Mouse (Mus musculus): ENCODE results near the gene Bnip2.
"Not testable (repeated sequence)": the region's sequence is repeated elsewhere in the genome, so short reads cannot be mapped to it uniquely, and the experiment has no call there.

Gene Bnip2

DNA sequence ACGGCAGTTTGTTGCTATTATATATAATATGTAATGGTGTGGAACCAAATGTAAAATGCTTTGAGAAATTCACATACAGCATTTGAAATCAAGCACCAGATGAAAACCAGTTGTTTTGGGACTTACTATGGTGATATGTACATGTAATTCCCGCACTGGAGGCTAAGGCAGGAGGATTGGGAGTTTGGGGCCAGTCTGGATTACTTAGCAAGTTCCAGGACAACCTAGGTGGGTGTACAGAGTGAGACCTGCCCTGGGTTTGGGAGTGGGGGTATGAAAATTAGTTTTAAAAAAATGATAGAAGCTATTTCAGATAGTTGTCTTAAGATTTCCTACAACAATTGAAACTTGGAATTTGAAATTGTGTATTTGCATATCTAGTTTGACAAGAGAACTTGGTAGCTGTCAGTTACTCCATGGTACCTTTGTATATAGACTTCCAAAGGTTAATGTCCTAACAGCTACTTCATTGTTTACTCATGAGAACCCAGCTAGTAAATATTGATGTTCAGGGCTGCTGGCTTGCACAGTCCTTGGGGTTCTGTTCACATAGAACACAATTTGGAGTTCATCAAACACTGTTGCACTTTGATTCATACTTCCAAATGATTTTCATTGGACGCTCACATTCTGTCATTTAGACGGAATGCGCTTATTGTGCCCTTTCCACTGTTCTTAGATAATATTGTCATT is 21.7 kb downstream of the Bnip2 start:
- DNase-seq (ENCODE audit: low read depth, low spot score) = no peak

DNA sequence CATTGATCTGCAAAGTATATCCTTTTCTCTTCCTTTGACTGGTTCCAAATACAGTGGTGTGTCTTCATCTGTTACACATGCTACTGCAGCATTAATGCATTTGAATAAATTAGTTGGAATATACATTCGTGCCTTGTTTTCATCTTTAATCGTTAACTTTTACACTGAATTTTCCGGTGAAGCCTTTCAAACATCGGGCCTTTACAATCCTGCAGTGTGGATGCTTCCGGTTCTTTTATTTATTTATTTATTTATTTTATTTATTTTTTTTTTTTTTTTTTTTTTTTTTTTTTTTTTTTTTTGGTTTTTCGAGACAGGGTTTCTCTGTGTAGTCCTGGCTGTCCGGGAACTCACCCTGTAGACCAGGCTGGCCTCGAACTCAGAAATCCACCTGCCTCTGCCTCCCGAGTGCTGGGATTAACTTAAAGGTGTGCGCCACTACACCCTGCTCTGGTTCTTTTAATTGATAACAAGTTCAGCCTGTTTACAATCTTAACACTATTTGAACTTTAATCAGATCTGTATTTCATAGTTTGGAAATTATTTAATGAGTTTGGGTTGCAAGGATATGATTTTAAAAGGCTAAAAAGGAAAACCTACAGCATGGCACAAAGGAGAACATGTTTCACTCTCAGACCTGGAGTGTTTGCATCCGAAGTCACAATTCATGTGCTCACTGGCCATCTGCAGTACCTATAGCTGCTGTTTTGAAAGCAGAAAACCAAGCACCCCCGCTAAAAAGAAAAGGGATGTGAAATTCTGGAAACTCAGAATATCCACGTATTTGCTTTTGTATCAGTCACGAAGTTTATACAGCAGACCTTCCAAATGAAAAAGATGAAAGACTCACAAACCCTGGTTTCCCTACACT is 22.5 kb downstream of the Bnip2 start:
- DNase-seq (ENCODE audit: low read depth, low spot score) = no peak

DNA sequence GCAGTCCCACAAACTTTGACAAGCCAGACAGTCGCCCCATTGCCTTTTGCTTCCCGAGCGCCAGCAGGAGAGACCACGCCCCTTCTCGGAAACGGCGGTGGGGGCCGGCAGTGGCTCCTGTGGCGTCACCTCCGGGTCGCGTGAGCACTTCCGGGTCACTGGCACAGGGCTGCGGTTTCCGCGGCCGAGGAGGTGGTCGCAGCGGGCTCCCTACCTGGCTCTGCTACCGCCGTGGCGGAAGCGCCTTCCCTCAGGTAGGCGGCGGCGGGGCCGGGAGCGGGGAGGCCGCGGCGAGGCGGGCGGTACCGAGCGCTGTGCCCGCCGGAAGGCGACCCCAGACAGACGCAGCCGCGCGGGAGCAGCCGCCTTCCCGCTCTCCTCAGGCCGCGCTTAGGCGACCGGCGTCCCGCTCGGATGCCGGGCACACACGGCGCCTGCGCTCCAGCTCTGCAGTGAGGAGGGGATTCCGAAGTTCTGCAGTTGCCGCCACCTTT is 23.2 kb downstream of the Bnip2 start, which contains the start of gene Gtf2a2:
Gtf2a2 (plus strand) TSS at position 143 of the 494 bp plus-strand sequence.
- peak; percentile 92 for DNase-seq (ENCODE audit: low read depth, low spot score)

DNA sequence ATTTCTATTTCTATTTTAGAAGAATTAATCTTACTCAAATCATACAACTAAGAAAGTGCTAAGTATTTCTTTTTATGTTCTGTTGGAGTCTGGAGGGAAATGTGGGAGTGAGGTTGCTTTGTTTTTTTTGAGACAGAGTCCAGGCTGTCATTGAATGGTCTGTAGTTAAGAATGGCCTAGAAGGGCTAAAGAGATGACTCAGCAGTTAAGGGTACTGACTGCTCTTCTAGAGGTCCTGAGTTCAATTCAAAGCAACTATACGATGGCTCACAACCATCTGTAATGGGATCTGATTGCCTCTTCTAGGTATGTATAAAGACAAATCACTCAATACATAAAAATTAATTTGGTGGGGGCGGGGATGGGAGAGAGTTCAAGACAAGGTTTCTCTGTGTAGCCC is 26.4 kb downstream of the Bnip2 start:
- no peak for DNase-seq (ENCODE audit: low read depth, low spot score)

DNA sequence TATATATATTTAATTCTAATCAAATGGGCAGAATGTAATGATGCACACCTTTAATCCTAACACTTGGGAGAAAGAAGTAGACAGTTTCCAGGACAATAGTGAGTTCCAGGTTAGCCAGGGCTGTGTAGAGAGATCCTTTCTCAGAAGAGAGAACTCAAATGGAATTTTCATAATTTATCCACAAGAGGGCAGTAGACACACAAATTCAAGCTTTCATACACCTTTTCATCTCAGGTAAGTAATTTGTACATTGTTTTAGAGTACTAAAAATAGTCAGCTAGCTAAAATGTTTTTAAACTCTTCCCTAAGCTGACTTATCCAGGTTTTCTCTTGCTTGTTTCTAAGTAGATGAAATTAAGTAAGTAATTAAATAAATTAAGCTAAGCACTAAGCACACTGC is 29.6 kb downstream of the Bnip2 start:
- DNase-seq (ENCODE audit: low read depth, low spot score) = peak; percentile 25

DNA sequence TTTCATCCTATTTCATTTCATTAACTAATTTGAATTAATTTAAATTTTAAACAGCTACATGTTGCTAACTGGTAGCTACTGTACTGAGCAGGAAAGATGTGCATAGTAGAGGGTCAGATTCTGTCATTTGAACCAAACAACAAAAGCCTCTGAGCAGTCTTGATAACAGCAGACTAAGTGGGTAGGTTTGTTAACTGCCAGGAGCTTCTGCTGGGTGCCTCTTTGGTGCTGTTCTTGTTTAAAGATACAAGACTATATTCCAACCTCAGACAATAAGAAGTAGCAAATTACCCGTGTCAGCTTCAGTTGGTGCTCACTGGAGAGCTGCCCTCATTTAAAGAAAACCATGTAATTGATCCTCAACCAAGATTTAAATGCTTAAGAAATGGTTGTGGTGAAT is 32.3 kb downstream of the Bnip2 start:
- DNase-seq (ENCODE audit: low read depth, low spot score) = no peak

DNA sequence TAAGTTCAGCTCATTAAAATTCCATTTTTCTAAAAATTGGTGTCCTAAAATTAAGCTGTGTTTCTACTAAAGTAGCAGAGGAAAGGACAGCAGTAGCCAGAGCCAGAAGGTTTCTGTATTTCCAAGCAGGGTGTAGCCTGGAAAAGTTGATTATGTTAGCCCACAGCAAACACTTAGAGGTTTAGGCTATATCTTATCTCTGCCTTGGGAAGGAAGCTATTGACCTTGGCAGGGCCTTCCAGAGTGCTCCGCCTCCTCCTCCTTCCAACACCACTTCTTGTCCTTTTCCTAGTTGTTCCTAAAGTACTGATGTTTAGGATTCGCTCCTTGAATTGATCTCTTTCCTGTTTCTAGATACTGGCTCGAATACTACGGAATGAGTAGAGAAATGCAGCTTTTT is 32.8 kb downstream of the Bnip2 start:
- DNase-seq (ENCODE audit: low read depth, low spot score) = no peak

DNA sequence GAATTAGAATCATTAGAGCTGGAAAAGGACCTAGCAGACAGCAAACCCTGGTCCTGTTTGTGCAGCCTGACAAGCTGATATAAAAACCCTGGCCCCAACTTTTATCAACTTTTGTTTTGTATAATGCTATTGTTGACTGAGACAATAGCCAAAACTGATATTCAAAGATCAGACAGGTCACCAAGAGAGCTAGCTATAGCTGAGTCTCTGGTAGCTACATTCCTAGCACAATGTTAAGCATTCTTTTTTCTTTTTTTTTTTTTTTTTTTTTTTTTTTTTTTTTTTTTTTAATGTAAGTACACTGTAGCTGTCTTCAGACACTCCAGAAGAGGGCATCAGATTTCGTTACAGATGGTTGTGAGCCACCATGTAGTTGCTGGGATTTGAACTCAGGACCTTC is 34.3 kb downstream of the Bnip2 start:
- not testable (repeated sequence) for DNase-seq (ENCODE audit: low read depth, low spot score)

DNA sequence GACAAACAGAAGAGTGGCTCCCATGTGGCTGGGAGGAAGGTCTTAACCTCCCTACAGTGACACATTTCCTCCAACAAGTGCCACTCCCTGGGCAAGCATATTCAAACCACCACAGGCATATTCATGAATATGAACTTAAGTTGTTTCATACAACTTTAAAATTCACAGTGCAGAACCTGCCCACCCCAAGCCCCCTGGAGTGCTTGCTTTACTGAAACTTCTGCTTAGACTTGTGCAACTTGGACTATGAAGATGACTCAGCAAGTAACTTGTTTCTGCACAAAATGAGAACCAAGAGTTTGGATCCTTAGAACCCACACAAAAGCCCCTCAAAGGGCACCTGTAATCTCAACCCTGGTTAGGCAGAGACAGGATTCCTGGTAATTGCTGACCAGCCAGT is 35.4 kb downstream of the Bnip2 start:
- no peak for DNase-seq (ENCODE audit: low read depth, low spot score)

DNA sequence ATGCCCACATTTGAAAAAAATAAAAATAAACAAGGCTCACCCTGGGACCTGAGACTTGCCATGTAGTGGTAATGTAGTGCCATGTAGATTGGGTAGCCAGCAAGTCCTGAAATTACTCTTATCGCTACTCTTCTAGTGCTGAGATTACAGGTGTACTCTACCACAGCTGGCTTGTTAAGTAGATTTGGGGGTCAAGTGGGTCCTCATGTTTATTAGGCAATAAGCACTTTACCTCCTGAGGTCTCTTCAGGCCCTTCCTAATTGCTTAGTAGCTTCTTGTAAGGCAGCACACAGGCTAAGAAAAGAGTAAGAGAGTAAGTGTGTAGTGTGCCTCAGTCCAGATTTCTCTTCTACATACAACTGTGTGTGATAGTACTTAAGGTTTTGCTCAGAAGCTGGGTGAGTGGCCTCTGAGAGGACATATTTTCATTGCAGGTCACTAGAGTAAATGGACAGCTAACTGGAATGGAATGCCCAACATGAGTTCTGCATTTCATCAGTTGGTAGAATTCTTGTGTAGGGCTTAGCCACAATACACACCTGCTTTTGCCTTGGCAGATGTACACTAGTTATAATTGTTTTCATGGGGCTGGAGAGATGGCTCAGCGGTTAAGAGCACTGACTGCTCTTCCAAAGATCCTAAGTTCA is 36.2 kb downstream of the Bnip2 start:
- no peak for DNase-seq (ENCODE audit: low read depth, low spot score)

DNA sequence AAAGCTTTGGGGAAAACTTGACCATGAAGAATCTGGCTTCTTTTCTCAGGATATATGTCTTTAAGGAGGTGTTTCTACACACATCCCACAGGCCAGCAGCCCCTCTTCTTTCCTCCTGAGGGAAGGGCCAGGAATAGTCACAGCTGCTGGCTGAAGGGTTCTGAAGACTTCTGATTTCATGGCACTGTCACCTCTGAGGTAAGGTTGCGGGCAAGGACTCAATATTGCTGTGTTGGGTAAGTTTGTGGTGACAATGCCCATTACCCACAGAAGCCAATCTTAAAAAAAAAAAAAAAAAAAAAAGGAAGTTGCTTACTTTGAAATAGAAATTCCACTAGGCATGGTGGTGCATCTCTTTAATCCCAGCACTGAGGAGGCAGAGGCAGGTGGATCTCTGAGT is 42.9 kb downstream of the Bnip2 start:
- no peak for DNase-seq (ENCODE audit: low read depth, low spot score)

DNA sequence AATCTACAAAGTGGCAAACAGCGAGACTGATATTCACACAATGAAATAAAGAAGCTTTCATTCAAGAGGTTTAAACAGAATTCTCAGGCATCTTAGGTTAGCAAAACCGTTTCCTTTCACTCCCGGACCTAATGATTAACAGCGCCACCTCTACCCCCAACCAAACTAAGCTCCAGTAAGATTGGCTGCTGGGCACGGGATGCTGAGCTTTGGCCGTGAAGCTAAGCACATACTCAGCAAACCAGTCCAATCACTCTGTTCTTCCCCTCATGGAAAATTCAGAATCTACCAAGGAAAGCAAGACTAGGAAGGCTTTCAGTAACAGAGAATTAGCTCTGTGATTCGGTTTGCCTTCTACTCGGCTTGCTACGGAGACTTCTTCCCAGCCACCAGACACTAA is 43.8 kb downstream of the Bnip2 start:
- no peak for DNase-seq (ENCODE audit: low read depth, low spot score)

DNA sequence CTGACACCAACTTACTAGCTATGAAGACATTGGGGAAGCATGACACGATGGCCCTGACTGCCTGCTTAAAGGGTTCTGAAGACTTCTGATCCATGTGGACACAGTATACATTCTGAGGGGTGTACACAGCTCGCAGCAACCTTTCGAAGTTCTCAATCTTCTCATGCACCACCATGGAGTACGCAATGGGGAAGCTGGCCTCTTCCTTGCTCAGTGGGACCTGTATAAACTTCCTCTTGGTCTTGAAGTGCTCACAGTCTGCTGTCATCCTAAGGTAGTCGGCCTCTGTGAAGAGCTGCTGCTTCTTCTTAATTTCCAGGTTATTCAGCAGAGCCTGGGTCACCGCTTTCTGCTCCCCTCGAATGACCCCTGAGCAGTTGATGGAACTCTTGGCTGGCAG is 45.4 kb downstream of the Bnip2 start:
- no peak for DNase-seq (ENCODE audit: low read depth, low spot score)

DNA sequence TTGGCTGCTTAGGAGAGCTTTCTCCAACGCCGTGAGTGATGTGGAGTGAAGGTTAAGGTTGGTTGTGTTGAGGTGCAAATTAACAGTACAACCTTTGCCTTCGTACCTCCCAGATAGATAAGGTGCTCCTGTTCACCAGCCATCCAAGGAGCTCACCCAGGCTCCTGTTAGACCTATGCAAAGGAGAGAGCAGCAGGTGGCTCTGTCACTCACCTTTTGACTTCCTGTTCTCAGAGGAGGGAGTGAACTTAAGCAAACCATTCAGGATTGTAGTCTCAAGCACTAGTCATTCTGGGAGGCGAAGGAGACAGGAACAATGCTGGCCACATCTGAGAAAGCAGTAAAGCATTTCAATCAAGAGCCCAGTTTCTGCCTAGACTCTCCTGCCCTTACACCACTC is 47.4 kb downstream of the Bnip2 start:
- no peak for DNase-seq (ENCODE audit: low read depth, low spot score)

DNA sequence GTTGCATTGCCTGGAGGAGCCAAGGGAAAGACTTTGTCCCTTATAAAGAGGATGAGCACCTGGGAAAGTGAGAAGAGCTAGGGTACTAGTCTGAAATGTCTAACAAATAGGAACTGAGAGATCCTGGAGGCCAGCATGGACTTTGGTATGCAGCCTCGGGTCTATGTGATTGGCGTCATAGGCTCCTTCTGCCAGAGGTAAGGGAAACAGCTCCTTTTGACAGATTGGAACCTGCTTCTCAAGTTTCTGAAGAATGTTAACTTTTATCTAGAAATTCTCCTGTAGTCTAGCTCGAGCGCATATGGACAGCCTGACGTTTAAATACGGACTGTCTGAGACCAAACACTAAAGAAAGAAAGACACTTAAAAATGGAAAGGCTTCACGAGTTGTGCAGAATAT is 48.7 kb downstream of the Bnip2 start, which contains the start of gene Gcnt3:
Gcnt3 (minus strand) TSS at position 101 of the 400 bp plus-strand sequence.
- DNase-seq (ENCODE audit: low read depth, low spot score) = no peak

DNA sequence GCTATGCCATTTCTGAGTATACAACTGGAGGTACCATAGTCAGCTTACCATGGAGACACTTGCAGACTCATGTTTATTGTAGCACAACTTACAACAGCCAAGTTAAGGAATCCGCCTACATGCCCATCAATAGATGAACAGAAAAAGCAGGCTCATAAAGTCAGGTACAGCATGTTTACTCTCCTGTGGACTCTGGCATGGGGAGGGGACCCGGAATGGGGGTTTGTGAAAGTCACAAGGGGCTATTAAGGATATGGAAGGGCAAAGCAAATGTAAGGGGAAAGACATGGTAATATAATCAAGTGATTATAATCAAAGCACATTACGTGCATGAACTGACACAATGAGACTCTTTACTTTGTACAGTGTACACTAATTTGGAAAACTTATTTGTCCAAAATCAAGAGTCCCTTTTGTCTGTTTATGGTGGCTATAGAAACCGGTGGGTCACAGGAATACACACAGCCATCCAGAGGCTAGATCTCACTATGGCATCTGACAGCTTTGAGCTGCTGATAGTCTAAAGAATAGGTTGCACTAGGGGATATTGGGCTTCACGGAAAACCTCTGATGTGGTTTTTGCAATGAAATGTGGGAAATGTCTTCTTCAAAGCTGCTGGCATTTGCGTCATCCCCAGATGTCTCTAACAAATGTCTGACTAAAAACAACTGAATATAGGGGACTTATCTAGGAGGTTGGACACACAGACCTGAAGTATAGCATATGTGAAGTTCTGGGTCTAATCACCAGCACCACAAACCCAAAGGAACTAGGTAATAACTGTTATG is 50.5 kb downstream of the Bnip2 start:
- DNase-seq (ENCODE audit: low read depth, low spot score) = no peak

DNA sequence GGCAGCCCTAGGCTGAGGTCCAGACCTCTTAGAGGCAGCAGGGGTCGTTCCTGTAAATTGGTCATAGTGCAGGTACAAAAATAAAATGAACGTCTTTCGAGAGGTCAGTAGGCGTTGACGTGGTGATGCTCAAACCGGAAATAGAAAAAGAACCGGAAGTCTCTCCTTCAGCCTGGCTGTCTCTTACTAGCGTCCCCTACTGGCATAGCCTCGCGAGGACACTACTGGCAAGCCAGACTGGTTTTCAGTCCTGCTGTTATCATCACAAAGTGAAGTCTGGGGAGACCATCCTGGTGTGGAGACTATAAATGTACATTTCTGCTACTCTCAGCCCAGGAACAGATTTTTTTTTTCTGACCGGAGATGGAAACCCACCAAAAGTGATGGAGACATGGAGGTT is 51.3 kb downstream of the Bnip2 start:
- DNase-seq (ENCODE audit: low read depth, low spot score) = no peak

DNA sequence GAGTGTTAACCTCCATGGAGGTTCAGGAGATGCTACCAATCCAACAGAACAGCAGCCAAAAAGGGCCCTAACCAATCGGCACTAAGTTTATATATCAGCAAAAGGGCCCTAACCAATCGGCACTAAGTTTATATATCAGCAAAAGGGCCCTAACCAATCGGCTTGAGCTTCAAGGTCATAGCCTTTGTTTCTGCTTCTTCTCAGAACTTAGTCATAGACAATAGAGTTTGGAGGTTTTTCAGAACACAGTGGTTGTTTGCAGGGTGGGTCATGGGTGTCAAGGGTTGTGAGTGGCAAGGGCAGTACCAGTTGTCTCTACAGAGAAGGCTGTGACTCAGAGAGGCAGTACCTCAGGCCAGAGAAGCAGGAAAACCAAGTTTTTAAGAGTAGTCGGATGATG is 52.9 kb downstream of the Bnip2 start:
- no peak for DNase-seq (ENCODE audit: low read depth, low spot score)

DNA sequence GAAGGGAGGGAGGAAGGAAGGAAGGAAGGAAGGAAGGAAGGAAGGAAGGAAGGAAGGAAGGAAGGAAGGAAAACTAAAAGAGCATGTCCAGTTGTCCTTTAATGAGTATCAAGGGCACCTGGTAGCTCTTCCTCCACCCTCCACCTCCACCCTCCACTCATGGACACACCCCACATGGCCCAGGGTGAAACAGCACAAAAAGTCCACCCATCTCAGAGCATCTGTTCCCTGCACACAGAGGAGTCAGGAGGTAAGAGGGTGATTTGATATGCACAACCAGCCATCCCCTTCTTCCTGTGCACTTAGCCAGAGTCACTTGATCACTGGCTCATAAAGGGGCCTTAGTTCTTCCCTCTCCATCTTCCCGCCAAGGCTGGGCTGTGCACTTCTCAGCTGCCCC is 53.7 kb downstream of the Bnip2 start:
- DNase-seq (ENCODE audit: low read depth, low spot score) = no peak

DNA sequence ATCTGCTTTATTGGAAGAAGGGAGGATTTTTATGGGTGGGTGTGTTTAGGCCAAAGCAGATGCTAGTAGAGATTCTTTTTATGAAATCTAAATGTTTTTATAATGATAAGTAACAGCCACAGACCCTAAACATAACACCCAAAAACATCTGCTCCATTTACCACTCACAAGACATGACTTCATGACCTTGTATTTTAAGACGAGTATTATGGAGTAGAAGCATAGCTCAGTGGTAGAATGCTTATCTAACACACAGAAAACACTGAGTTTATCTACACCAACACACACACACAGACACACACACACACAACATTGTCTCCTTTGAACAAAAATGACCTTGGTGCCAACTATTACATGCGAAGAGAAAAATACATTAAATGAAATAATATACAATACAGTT is 55.6 kb downstream of the Bnip2 start:
- DNase-seq (ENCODE audit: low read depth, low spot score) = no peak

DNA sequence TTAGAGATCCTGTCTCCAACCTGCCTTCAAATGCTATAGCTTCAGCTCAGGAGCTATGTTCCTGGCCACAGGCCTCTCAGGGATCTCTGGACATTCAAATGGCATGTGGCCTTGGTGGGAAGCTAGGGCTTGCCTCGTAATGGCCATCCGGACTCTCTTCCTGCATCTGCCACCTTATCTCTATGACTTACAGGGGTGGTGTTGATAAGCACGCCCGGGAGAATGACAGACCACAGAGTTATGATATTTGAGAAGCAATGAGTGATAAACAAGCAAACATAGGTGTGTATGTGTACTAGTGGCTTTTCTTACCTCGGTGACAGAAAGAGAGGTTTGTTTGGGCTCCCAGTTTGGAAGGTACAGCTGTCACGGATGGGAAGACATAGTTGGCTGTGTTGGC is 57.0 kb downstream of the Bnip2 start:
- no peak for DNase-seq (ENCODE audit: low read depth, low spot score)

DNA sequence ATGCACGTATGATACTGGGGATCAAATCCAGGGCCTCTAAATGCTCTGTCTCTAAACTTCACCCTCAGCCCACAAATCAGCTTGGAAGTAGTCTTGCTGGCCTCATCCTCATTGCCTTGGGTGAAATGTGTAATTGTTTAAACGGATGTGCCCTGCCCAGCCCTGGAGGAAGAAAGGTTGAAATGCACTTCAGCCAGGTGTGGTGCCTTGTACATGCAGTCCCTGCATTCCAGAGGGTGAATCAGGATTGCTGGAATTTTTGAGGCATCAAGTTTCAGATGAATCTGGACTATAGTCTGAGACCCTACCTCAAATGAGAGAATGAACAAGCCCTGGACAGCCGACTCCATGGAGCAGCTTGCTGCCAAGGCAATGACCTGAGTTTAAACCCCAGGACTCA is 58.6 kb downstream of the Bnip2 start:
- DNase-seq (ENCODE audit: low read depth, low spot score) = peak; percentile 59

Data from forelimb bud, embryonic 11.5 days (tissue).